Mouse (Mus musculus) hindbrain, embryonic 11.5 days (tissue): ENCODE measurements around the gene Ddx41. TPM values are rescaled to one million over a fixed set of nuclear protein-coding genes. Genes with fewer than 3 reads are reported as not detected.
A peak's percentile ranks its signal among the peaks of the same experiment; 100 is the strongest.

Source experiments
- ATAC-seq: fragments of 200-750 bp; cut with Nextera tagmentation; 2 replicates; pipeline ENCODE4 v1.8.0; 2017; ENCODE audit warnings: mild to moderate bottlenecking, moderate TSS enrichment, moderate library complexity; ENCODE audit not compliant: low FRiP score
- DNase-seq: peaks from one replicate; pipeline ENCODE4 v3.0.0-alpha.2; 2015; ENCODE audit warnings: low spot score
- H3K27ac ChIP-seq: fragments of 300-500 bp; sonication (generic); 2 replicates; pipeline ENCODE4 v1.5.1; 2014; ENCODE audit warnings: mild to moderate bottlenecking, low read depth, low read length
- H3K27me3 ChIP-seq: fragments of 300-500 bp; sonication (generic); 2 replicates; pipeline ENCODE4 v1.6.1; 2014; ENCODE audit warnings: mild to moderate bottlenecking, low read length, moderate library complexity, mixed read lengths; ENCODE audit not compliant: control insufficient read depth, insufficient read depth
- H3K36me3 ChIP-seq: fragments of 300-500 bp; sonication (generic); 2 replicates; pipeline ENCODE4 v1.6.1; 2014; ENCODE audit warnings: mild to moderate bottlenecking, low read length, moderate library complexity, mixed read lengths; ENCODE audit not compliant: control insufficient read depth, insufficient read depth
- H3K4me1 ChIP-seq: fragments of 300-500 bp; sonication (generic); replicated peaks from 2 replicates; pipeline ENCODE4 v1.6.1; 2014; ENCODE audit warnings: low read length, mixed read lengths; ENCODE audit not compliant: control insufficient read depth, insufficient read depth
- H3K4me2 ChIP-seq: fragments of 300-500 bp; sonication (generic); replicated peaks from 2 replicates; pipeline ENCODE4 v1.6.1; 2014; ENCODE audit warnings: mild to moderate bottlenecking, low read depth, low read length
- H3K4me3 ChIP-seq: fragments of 300-500 bp; sonication (generic); 2 replicates; pipeline ENCODE4 v1.5.1; 2014; ENCODE audit warnings: low read depth, low read length
- H3K9ac ChIP-seq: fragments of 300-500 bp; sonication (generic); 2 replicates; pipeline ENCODE4 v1.6.1; 2014; ENCODE audit warnings: low read depth, low read length
- H3K9me3 ChIP-seq: fragments of 300-500 bp; sonication (generic); 2 replicates; pipeline ENCODE4 v1.6.1; 2016; ENCODE audit warnings: low read length; ENCODE audit not compliant: control insufficient read depth
- WGBS: fragments of 180-500 bp; shearing (Covaris S2); extraction: QIAGEN DNeasy Blood & Tissue Kit; methylation state at CpG from one replicate; pipeline ENCODE4 v1.1.7; 2014; 5-methylcytosine and 5-hydroxymethylcytosine counted together
- polyA plus RNA-seq: library from polyadenylated mRNA; unstranded; fragments of >200 nt; fragmentation: Nextera tagmentation; extraction: Ambion mirVana; gene quantifications from 2 replicates; pipeline ENCODE4 v1.2.1, GENCODE M21; 2014

Ddx41 gene
- polyA plus RNA-seq, 1 experiment from 2014 or later, result 67.6 TPM

GRCm38 (mm10) chr13:55507877-55508276 lies 28.6 kb downstream of the Ddx41 start:
- Histone ChIP-seq H3K27me3 (no peaks in the 10 kb centered on the region), H3K4me2 (no peak overlapping the region), H3K4me3 (no peak overlapping the region), H3K4me1 (peaks cover 13% of the 10 kb centered on the region), H3K27ac (no peak overlapping the region), H3K9me3 (no peaks in the 10 kb centered on the region), H3K36me3 (peaks cover 13% of the 10 kb centered on the region), H3K9ac (no peak overlapping the region)
- ATAC-seq (no peak), DNase-seq (peak; percentile 43)
- 53% methylated on average over 8 of the region's 11 CpGs for WGBS

- Histone ChIP-seq H3K9me3 (no peaks in the 10 kb centered on the region), H3K36me3 (peaks cover 13% of the 10 kb centered on the region), H3K4me3 (no peak overlapping the region), H3K9ac (no peak overlapping the region), H3K27me3 (no peaks in the 10 kb centered on the region), H3K27ac (no peak overlapping the region), H3K4me1 (peaks cover 8% of the 10 kb centered on the region), H3K4me2 (no peak overlapping the region)
- no peak for ATAC-seq
- 97% methylated on average over 10 of the region's 10 CpGs for WGBS
- DNase-seq, result no peak
Measured at GRCm38 (mm10) chr13:55506697-55507096, 29.8 kb downstream of the Ddx41 start.

DNA sequence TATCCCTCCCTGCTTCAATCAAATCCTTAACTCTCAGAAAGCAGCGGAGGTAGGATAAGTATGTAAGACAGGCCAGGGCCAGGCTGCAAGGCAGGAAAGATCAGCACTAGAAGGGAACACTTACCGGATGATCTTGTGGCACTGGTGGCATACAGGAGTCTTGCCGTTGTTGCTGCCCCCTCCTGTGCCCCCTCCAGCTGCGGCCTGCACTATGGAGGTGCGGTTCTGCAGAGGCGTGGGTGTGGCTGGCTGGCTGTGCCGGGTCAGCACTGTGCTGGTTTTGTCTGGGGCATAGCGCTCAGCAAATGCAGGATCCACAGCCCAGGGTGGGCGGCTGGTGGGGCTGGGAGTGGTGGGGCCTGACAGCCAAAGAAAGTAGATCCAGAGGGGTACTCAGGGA lies 30.6 kb downstream of the Ddx41 start:
- H3K4me2 ChIP-seq, result no peak overlapping the region
- no peaks in the 10 kb centered on the region for H3K27me3 ChIP-seq
- DNase-seq (no peak), ATAC-seq (no peak)
- H3K36me3 ChIP-seq, result peaks cover 13% of the 10 kb centered on the region
- 91% methylated on average over 9 of the region's 9 CpGs for WGBS
- no peaks in the 10 kb centered on the region; the same call in 1 of the 2 replicates for H3K4me1 ChIP-seq
- no peaks in the 10 kb centered on the region for H3K9me3 ChIP-seq
- no peak overlapping the region for H3K27ac ChIP-seq
- no peak overlapping the region for H3K9ac ChIP-seq
- no peak overlapping the region for H3K4me3 ChIP-seq

DNA sequence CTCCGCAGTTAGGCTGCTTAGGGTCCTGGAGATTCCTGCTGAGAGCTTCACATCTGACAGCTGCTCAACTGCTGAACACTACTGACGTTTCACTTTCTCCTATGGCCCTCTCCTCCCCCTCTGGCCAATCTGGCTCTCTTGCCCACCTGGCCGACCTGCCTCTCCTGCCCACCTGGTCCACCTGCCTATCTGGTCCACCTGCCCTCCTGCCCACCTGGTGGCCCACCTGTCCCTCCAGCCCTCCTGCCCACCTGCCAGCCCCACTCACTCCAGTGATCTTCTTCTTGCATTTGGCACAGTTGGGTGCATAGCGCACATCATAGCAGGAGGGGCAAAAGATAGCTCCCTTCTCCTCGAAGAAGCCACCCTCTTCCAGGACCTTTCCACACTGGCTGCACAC lies 32.1 kb downstream of the Ddx41 start:
- WGBS, result 85% methylated on average over 5 of the region's 5 CpGs
- no peaks in the 10 kb centered on the region for H3K27me3 ChIP-seq
- H3K36me3 ChIP-seq, result peaks cover 13% of the 10 kb centered on the region
- no peak overlapping the region for H3K9ac ChIP-seq
- H3K9me3 ChIP-seq, result no peaks in the 10 kb centered on the region
- H3K4me1 ChIP-seq, result no peaks in the 10 kb centered on the region
- H3K4me3 ChIP-seq, result no peak overlapping the region
- H3K4me2 ChIP-seq, result no peak overlapping the region
- no peak for ATAC-seq
- no peak overlapping the region for H3K27ac ChIP-seq
- DNase-seq, result no peak

- Histone ChIP-seq H3K27me3 (no peaks in the 10 kb centered on the region), H3K9ac (no peak overlapping the region), H3K9me3 (no peaks in the 10 kb centered on the region), H3K36me3 (peaks cover 11% of the 10 kb centered on the region), H3K4me2 (no peak overlapping the region), H3K27ac (no peak overlapping the region), H3K4me1 (0 out of 2 replicates have a peak, but pooled peaks cover 2% of the 10 kb centered on the region), H3K4me3 (no peak overlapping the region)
- no peak for ATAC-seq
- WGBS, result 92% methylated on average over 8 of the region's 8 CpGs
- DNase-seq, result no peak
Measured at GRCm38 (mm10) chr13:55502405-55502804, 34.1 kb downstream of the Ddx41 start.

GRCm38 (mm10) chr13:55500575-55500974 lies 35.9 kb downstream of the Ddx41 start:
- H3K36me3 ChIP-seq, result peaks cover 7% of the 10 kb centered on the region; the same call in 1 of the 2 replicates
- no peak for DNase-seq
- H3K9ac ChIP-seq, result no peak overlapping the region
- no peak for ATAC-seq
- WGBS, result 83% methylated on average over 10 of the region's 10 CpGs
- no peak overlapping the region for H3K27ac ChIP-seq
- H3K27me3 ChIP-seq, result no peaks in the 10 kb centered on the region
- peaks cover 8% of the 10 kb centered on the region; the same call in 1 of the 2 replicates for H3K4me1 ChIP-seq
- no peaks in the 10 kb centered on the region for H3K9me3 ChIP-seq
- H3K4me3 ChIP-seq, result no peak overlapping the region
- H3K4me2 ChIP-seq, result no peak overlapping the region

GRCm38 (mm10) chr13:55498906-55499305 lies 37.6 kb downstream of the Ddx41 start:
- WGBS, result 55% methylated on average over 11 of the region's 11 CpGs

DNA sequence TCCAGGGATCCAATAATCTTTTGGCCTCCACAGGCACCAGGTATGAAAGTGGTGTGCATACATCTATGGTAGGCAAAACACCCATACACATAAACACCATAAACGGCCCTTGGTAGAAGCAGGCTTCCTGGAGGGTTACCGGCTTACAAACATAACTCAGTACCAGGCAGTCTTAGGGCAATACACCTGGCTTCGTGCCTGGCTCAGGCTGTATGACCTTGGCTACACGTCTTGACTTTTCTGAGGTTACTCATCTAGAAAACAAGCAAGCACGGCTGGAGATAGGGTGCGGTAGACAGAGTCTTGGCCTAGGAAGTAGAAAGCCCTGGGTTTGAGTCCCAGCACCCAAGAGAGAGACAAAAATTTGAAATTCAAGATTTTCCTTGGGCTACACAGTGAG lies 39.8 kb downstream of the Ddx41 start:
- DNase-seq, result no peak
- H3K9me3 ChIP-seq, result no peaks in the 10 kb centered on the region
- H3K36me3 ChIP-seq, result no peaks in the 10 kb centered on the region
- H3K9ac ChIP-seq, result no peak overlapping the region
- no peak overlapping the region for H3K27ac ChIP-seq
- no peak overlapping the region for H3K4me2 ChIP-seq
- no peaks in the 10 kb centered on the region for H3K27me3 ChIP-seq
- peaks cover 9% of the 10 kb centered on the region; the same call in 1 of the 2 replicates for H3K4me1 ChIP-seq
- no peak overlapping the region for H3K4me3 ChIP-seq
- no peak for ATAC-seq
- WGBS, result 83% methylated on average over 6 of the region's 6 CpGs

More at GRCm38 (mm10) chr13:55498906-55499305, 37.6 kb downstream of the Ddx41 start:
- Histone ChIP-seq H3K4me3 (no peak overlapping the region), H3K9ac (no peak overlapping the region), H3K4me1 (peaks cover 9% of the 10 kb centered on the region; the same call in 1 of the 2 replicates), H3K36me3 (0 out of 2 replicates have a peak, but pooled peaks cover 5% of the 10 kb centered on the region), H3K27ac (no peak overlapping the region), H3K27me3 (no peaks in the 10 kb centered on the region), H3K9me3 (no peaks in the 10 kb centered on the region), H3K4me2 (no peak overlapping the region)
- DNase-seq, result no peak
- no peak for ATAC-seq

GRCm38 (mm10) chr13:55495702-55496101 lies 40.8 kb downstream of the Ddx41 start:
- H3K4me1 ChIP-seq, result peaks cover 9% of the 10 kb centered on the region; the same call in 1 of the 2 replicates
- no peaks in the 10 kb centered on the region for H3K9me3 ChIP-seq
- no peak overlapping the region for H3K9ac ChIP-seq
- no peak overlapping the region for H3K4me2 ChIP-seq
- H3K27me3 ChIP-seq, result no peaks in the 10 kb centered on the region
- H3K36me3 ChIP-seq, result no peaks in the 10 kb centered on the region
- DNase-seq (no peak), ATAC-seq (no peak)
- 24% methylated on average over 4 of the region's 4 CpGs for whole genome bisulfite sequencing
- no peak overlapping the region for H3K27ac ChIP-seq
- no peak overlapping the region for H3K4me3 ChIP-seq
